Mouse (Mus musculus) bone marrow, adult 2 months (tissue): Measurements from ENCODE around the gene Ankrd54.

Experiments used
- CTCF ChIP-seq: fragments of 200-500 bp; IDR thresholded peaks from 2 replicates; pipeline ENCODE4 v1.5.1; 2011; ENCODE audit warnings: low read length, control low read depth; ENCODE audit not compliant: control insufficient read depth, insufficient read depth
- POLR2A ChIP-seq: fragments of 200-500 bp; IDR thresholded peaks from 2 replicates; pipeline ENCODE4 v1.6.1; 2011; ENCODE audit warnings: low read depth, mild to moderate bottlenecking, control low read depth, low read length, borderline replicate concordance; ENCODE audit not compliant: control insufficient read depth

GRCm38 (mm10) chr15:79099456-79099855 is 36.8 kb upstream of the Ankrd54 start:
- TF ChIP-seq CTCF (no peak), POLR2A (no peak)
